Mouse (Mus musculus) megakaryocyte, embryonic 14.5 days (primary cell): ENCODE data around the gene Rassf5.

Experiments
- FLI1 ChIP-seq: IDR thresholded peaks from 2 replicates; pipeline ENCODE4 v1.6.1; 2012; ENCODE audit warnings: low read length, inconsistent platforms, mixed read lengths
- GATA1 ChIP-seq: IDR thresholded peaks from 3 replicates; pipeline ENCODE4 v1.6.1; 2012; ENCODE audit warnings: mixed read lengths, low read length, inconsistent platforms, borderline replicate concordance

DNA sequence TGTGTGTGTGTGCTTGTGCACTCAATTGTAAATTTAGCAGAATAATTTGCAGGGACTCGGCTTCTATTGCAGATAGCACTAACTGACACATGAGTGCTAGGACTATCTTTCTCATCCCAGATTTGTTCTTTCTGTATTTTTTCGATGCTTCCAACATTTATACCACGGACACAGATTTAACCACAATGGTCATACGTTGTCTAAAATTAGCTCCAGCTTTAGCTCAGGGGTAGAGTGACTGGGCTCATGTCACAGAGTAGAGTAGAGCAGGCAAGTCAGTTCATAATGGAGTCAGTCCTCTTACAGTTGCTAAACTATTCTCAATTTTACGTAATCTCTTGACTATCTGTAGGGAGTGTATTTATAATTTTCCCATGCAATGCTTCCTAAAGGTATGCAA lies 16.4 kb downstream of the Rassf5 start:
- TF ChIP-seq GATA1 (no peak), FLI1 (no peak)
